Mouse (Mus musculus) gastrocnemius, postnatal 25 days (tissue): ENCODE measurements at regions not wholly inside any gene's neighbourhood (a gene's known extent, or its start where the extent isn't known, plus 50 kb on each side); places are given as distances from the start of the nearest gene placed in this dataset.

Experiments
- DNase-seq: peaks from one replicate; pipeline ENCODE4 v3.0.0; 2022

DNA sequence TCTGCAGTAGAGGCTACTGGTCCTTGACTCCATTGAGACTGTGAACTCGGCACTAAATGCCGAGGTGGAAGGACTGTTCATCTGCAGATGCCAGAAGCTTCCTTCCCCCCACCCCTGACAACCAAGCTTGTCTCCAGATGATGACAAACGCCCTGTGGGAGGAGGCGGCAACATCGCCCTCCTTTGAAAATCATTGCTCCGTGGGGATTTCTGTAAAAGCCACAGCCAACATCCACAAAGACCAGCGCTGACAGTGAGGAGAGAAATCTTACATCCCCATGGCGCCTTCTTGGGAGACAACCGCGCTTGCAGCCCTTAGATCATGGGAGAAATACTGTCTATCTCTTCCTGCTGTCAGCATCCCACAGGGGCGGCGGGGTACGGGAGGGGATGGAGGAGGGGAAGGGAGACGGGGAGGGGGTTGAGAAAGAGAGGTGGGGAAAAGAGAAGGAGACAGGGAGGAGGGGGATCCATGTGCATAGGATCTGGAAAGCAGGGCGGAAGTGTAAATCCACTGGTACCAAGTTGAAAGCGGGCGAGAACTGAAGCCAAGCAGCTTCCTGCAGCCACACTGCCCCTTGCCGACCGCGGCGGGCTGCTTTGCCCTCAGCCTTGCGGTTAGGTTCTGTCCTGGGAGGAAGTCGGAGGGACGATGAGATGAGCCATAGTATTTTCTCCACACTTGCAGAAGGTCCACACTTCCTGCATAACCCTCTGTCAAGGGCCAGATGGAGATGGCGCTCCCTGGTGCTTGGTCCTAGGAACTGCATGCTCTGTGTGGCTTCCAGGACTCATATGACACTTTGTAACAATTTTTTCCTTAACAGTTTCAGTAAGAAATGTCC, 72.9 kb downstream of the Cryba4 start:
- DNase-seq = no peak

DNA sequence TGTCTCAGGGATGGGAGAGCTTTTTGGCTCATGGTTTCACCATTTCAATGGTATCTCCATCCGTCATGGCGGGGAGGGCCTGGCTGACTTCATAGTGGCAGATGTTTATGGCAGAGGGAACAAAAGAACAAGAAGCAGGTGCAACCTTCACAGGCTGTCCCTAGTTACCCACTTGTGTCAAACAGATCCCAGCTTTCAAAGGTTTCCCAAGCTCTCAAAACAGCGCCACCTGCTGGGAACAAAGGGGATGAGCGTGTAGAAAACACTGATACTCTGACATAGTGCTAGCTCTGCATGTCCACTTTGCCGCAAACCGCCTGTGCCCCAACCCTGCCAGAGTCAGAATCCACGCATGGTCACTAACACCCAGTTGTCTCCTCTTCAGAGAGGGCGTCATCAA, 69.5 kb downstream of the Cryba4 start:
- no peak for DNase-seq

DNA sequence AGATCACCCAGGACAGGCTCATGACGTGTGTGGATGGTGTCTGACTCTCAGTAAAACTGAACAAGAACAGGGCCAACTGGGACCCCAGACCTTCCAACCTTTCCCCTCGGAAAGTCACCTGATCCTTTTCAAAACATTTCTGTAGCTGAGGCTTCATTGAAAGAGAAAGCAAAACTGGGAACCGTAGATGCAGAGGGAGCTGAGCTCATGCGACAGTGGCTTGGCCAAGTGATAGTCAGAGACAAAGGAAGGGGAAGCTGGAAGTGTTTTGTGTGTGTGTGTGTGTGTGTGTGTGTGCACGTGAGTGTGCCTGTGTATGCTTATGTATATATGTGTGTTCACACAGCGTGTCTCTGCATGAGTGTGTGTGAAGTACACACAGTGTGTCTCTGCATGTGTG, 56.7 kb downstream of the Cryba4 start:
- no peak for DNase-seq
